Mouse (Mus musculus) forebrain, embryonic 16.5 days (tissue): Measurements from ENCODE around the gene Gk. TPM values are rescaled to one million over a fixed set of nuclear protein-coding genes. Genes with fewer than 3 reads are reported as not detected.
A peak's percentile ranks its signal among the peaks of the same experiment; 100 is the strongest.

ENCODE experiments used
- ATAC-seq: fragments of 200-750 bp; cut with Nextera tagmentation; 2 replicates; pipeline ENCODE4 v1.8.0; 2017; ENCODE audit warnings: mild to moderate bottlenecking, moderate library complexity
- H3K27ac ChIP-seq: fragments of 300-500 bp; sonication (generic); 2 replicates; pipeline ENCODE4 v1.5.1; 2014; ENCODE audit warnings: low read length, control low read depth
- H3K27me3 ChIP-seq: fragments of 300-500 bp; sonication (generic); replicated peaks from 2 replicates; pipeline ENCODE4 v1.6.1; 2014; ENCODE audit warnings: low read length; ENCODE audit not compliant: control insufficient read depth, insufficient read depth
- H3K36me3 ChIP-seq: fragments of 300-500 bp; sonication (generic); 2 replicates; pipeline ENCODE4 v1.6.1; 2014; ENCODE audit not compliant: control insufficient read depth, insufficient read depth
- H3K4me1 ChIP-seq: fragments of 300-500 bp; sonication (generic); replicated peaks from 2 replicates; pipeline ENCODE4 v1.6.1; 2014; ENCODE audit warnings: low read length; ENCODE audit not compliant: control insufficient read depth, insufficient read depth
- H3K4me2 ChIP-seq: fragments of 300-500 bp; sonication (generic); 2 replicates; pipeline ENCODE4 v1.6.1; 2014; ENCODE audit warnings: mild to moderate bottlenecking, low read length, control low read depth
- H3K4me3 ChIP-seq: fragments of 300-500 bp; sonication (generic); replicated peaks from 2 replicates; pipeline ENCODE4 v1.5.1; 2014; ENCODE audit warnings: mild to moderate bottlenecking, low read length, control low read depth
- H3K9ac ChIP-seq: fragments of 300-500 bp; sonication (generic); replicated peaks from 2 replicates; pipeline ENCODE4 v1.6.1; 2014; ENCODE audit warnings: low read depth, low read length, control low read depth
- H3K9me3 ChIP-seq: fragments of 300-500 bp; sonication (generic); 2 replicates; pipeline ENCODE4 v1.6.1; 2016; ENCODE audit warnings: low read length; ENCODE audit not compliant: control insufficient read depth
- WGBS: fragments of 180-500 bp; shearing (Covaris S2); extraction: QIAGEN DNeasy Blood & Tissue Kit; methylation state at CpG from one replicate; pipeline ENCODE4 v1.1.7; 2014; 5-methylcytosine and 5-hydroxymethylcytosine counted together
- polyA plus RNA-seq: library from polyadenylated mRNA; unstranded; fragments of >200 nt; fragmentation: Nextera tagmentation; extraction: Ambion mirVana; gene quantifications from 2 replicates; pipeline ENCODE4 v1.2.1, GENCODE M21; 2015

Gk gene
- polyA plus RNA-seq, 1 experiment from 2014 or later, result 9.1 TPM

DNA sequence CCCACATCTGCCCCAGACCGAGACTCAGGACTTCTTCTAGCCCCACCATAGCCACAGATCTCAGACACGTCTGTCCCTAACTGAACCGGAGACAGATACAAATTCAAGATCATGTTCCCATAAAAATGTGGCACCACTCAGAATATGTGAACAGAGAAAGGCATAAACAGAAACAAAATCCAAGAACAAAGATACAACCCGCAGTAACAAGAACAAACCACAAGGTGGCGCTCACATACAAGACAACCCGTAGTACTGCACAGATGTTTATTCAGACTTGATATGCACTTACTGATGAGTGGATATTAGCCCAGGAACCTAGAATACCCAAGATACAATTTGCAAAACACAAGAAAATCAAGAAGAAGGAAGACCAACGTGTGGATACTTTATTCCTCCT is 99.8 kb downstream of the Gk start:
- WGBS, result 25% methylated on average over 7 of the region's 7 CpGs

More for the DNA sequence above, 99.8 kb downstream of the Gk start:
- Histone ChIP-seq H3K4me3 (no peak overlapping the region), H3K27ac (no peak overlapping the region), H3K36me3 (no peaks in the 10 kb centered on the region), H3K9ac (no peak overlapping the region), H3K4me2 (no peak overlapping the region), H3K27me3 (no peaks in the 10 kb centered on the region), H3K9me3 (no peaks in the 10 kb centered on the region), H3K4me1 (no peaks in the 10 kb centered on the region)
- peak; percentile 78 for ATAC-seq

Other genes with a start within 250 kb of the Gk start
- gene Tab3, start 202.8 kb downstream of the Gk start, polyA plus RNA-seq, result 8.2 and 8.5 TPM in 2 replicates
- gene 5430427O19Rik, start 93.5 kb upstream of the Gk start, polyA plus RNA-seq, result 0.09 TPM in 1 of 2 replicates, not detected in the other